Mouse (Mus musculus) kidney, embryonic 16.5 days (tissue): Measurements from ENCODE around the gene Lrmp. TPM values are rescaled to one million over a fixed set of nuclear protein-coding genes. Genes with fewer than 3 reads are reported as not detected.

Source experiments
- ATAC-seq: fragments of 200-750 bp; cut with Nextera tagmentation; 2 replicates; pipeline ENCODE4 v1.8.0; 2017; ENCODE audit warnings: moderate TSS enrichment; ENCODE audit not compliant: low FRiP score, low TSS enrichment
- H3K27ac ChIP-seq: fragments of 300-500 bp; sonication (generic); 2 replicates; pipeline ENCODE4 v1.5.1; 2014; ENCODE audit warnings: low read length
- H3K27me3 ChIP-seq: fragments of 300-500 bp; sonication (generic); 2 replicates; pipeline ENCODE4 v1.6.1; 2014; ENCODE audit warnings: low read length, control low read depth, mixed read lengths; ENCODE audit not compliant: insufficient read depth
- H3K36me3 ChIP-seq: fragments of 300-500 bp; sonication (generic); 2 replicates; pipeline ENCODE4 v1.6.1; 2014; ENCODE audit warnings: low read length, control low read depth, mixed read lengths; ENCODE audit not compliant: insufficient read depth
- H3K4me1 ChIP-seq: fragments of 300-500 bp; sonication (generic); 2 replicates; pipeline ENCODE4 v1.6.1; 2014; ENCODE audit warnings: low read length, control low read depth, mixed read lengths; ENCODE audit not compliant: insufficient read depth
- H3K4me2 ChIP-seq: fragments of 300-500 bp; sonication (generic); replicated peaks from 2 replicates; pipeline ENCODE4 v1.6.1; 2014; ENCODE audit warnings: low read depth, low read length
- H3K4me3 ChIP-seq: fragments of 300-500 bp; sonication (generic); 2 replicates; pipeline ENCODE4 v1.5.1; 2014; ENCODE audit warnings: mild to moderate bottlenecking, low read length
- H3K9ac ChIP-seq: fragments of 300-500 bp; sonication (generic); replicated peaks from 2 replicates; pipeline ENCODE4 v1.6.1; 2014; ENCODE audit warnings: low read length
- H3K9me3 ChIP-seq: fragments of 300-500 bp; sonication (generic); 2 replicates; pipeline ENCODE4 v1.6.1; 2016; ENCODE audit warnings: low read length, control low read depth
- WGBS: fragments of 180-500 bp; shearing (Covaris S2); extraction: QIAGEN DNeasy Blood & Tissue Kit; methylation state at CpG from one replicate; pipeline ENCODE4 v1.1.7; 2014; 5-methylcytosine and 5-hydroxymethylcytosine counted together
- polyA plus RNA-seq: library from polyadenylated mRNA; unstranded; fragments of >200 nt; fragmentation: Nextera tagmentation; extraction: Ambion mirVana; gene quantifications from 2 replicates; pipeline ENCODE4 v1.2.1, GENCODE M21; 2015

Gene Lrmp
- 1.2 and 1.8 TPM in 2 replicates for polyA plus RNA-seq

DNA sequence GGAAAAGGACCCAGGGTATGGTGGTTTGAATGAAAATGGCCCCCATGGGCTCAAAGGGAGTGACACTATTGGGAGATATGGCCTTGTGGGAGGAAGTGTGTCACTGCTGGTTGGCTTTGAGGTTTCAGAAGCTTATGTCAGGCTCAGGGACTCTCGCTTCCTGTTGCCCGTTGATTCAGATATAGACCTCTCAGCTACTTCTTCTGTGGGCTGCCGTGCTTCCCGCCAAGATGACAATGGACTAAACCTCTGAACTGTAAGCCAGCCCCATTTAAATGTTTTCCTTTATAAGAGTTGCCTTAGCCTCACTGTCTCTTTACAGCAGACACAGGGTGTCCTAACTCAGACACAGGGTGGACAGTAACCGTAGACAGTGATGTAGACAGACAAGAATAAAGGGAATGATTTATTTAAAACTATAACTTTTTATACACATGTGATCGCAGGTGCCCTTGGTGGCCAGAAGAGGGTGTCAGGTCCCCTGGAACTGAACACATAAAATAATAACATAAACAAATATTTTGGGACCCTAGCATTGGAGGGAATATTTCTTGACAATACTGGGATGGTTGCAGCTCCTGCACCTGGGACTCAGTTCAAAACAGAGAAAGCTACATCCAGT, at the start of gene Lrmp:
Lrmp (plus strand) TSS at position 178 of the 622 bp plus-strand sequence.
- WGBS = 77% methylated on average over 6 of the region's 6 CpGs

DNA sequence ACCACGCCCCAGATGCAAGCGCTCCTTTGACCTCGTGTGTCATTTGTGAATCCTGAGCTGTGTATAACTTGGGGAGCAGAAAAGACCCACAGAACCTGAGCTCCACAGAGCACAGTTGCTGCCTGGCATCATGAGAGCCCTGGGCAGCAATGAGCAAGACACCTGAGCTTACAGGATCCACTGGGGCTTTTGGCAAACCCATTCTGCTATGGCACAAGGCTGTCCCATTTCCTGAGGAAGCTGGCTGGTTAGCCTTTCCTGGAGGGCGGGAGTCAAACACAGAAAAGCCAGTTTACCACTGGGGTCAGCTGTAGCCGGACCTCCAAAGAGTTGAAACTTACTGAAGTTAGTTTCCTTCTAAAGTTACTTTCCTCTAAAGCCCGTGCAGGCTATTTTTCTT, 49.0 kb upstream of the Lrmp start:
- Histone ChIP-seq H3K4me3 (no peak overlapping the region), H3K9me3 (no peaks in the 10 kb centered on the region), H3K4me1 (peaks cover 9% of the 10 kb centered on the region; the same call in 1 of the 2 replicates), H3K9ac (no peak overlapping the region), H3K27ac (no peak overlapping the region), H3K36me3 (no peaks in the 10 kb centered on the region), H3K27me3 (no peaks in the 10 kb centered on the region), H3K4me2 (no peak overlapping the region)
- no peak for ATAC-seq
- WGBS = 57% methylated on average over 6 of the region's 6 CpGs

More for the DNA sequence above, at the start of gene Lrmp:
- no peak within 1 kb of the TSS for H3K9ac ChIP-seq
- ATAC-seq = no peak
- H3K4me1 ChIP-seq = peaks cover 9% of the 10 kb centered on the region; the same call in 1 of the 2 replicates
- H3K27ac ChIP-seq = no peak within 1 kb of the TSS
- no peak within 1 kb of the TSS for H3K4me2 ChIP-seq
- no peak within 1 kb of the TSS for H3K4me3 ChIP-seq
- no peaks in the 10 kb centered on the region for H3K9me3 ChIP-seq
- no peaks in the 10 kb centered on the region for H3K27me3 ChIP-seq
- H3K36me3 ChIP-seq = no peaks in the 10 kb centered on the region

- Histone ChIP-seq H3K4me2 (no peak overlapping the region), H3K36me3 (no peaks in the 10 kb centered on the region), H3K9ac (no peak overlapping the region), H3K27me3 (no peaks in the 10 kb centered on the region), H3K9me3 (no peaks in the 10 kb centered on the region), H3K4me3 (no peak overlapping the region), H3K4me1 (peaks cover 7% of the 10 kb centered on the region; the same call in 1 of the 2 replicates), H3K27ac (no peak overlapping the region)
- no peak for ATAC-seq
- WGBS = 70% methylated on average over 8 of the region's 8 CpGs
These were observed 47.8 kb upstream of the Lrmp start for GRCm38 (mm10) chr6:145067679-145068078.

DNA sequence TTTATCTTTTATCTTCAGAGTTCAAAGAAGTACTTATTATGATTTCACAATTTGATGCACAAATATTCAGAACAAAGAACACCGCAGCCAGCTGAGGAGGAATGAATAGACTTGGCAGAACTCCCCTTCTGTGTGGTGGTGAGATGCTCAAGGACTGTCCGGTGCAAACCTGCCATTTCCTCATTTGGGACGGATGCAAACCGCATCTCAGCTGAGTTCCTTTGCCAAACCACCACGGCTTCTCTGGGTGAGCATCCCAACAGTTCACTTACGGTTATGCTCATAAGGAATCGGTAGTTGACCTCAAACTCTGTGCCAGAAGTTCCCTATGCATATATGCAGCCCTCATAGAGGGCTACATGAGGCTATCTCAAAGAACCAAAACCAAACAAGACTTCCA, 46.1 kb upstream of the Lrmp start:
- ATAC-seq = no peak
- WGBS = 95% methylated on average over 7 of the region's 7 CpGs
- peaks cover 13% of the 10 kb centered on the region for H3K27me3 ChIP-seq

GRCm38 (mm10) chr6:145069921-145070320, 45.5 kb upstream of the Lrmp start:
- no peak overlapping the region for H3K4me2 ChIP-seq
- no peaks in the 10 kb centered on the region for H3K4me1 ChIP-seq
- peaks cover 15% of the 10 kb centered on the region for H3K27me3 ChIP-seq
- peaks cover 3% of the 10 kb centered on the region; the same call in 1 of the 2 replicates for H3K9me3 ChIP-seq
- no peak overlapping the region for H3K4me3 ChIP-seq
- H3K36me3 ChIP-seq = no peaks in the 10 kb centered on the region
- no peak for ATAC-seq
- H3K9ac ChIP-seq = no peak overlapping the region
- H3K27ac ChIP-seq = no peak overlapping the region
- 79% methylated on average over 2 of the region's 2 CpGs for WGBS

More for the DNA sequence above, 46.1 kb upstream of the Lrmp start:
- Histone ChIP-seq H3K27ac (no peak overlapping the region), H3K9ac (no peak overlapping the region), H3K9me3 (peaks cover 3% of the 10 kb centered on the region; the same call in 1 of the 2 replicates), H3K4me2 (no peak overlapping the region), H3K36me3 (no peaks in the 10 kb centered on the region), H3K4me3 (no peak overlapping the region), H3K4me1 (no peaks in the 10 kb centered on the region)

- no peaks in the 10 kb centered on the region for H3K36me3 ChIP-seq
- peaks cover 27% of the 10 kb centered on the region for H3K27me3 ChIP-seq
- H3K4me2 ChIP-seq = no peak overlapping the region
- no peak overlapping the region for H3K27ac ChIP-seq
- peaks cover 10% of the 10 kb centered on the region for H3K4me1 ChIP-seq
- H3K4me3 ChIP-seq = no peak overlapping the region
- H3K9ac ChIP-seq = no peak overlapping the region
- H3K9me3 ChIP-seq = peaks cover 3% of the 10 kb centered on the region; the same call in 1 of the 2 replicates
- ATAC-seq = no peak
These were observed 41.0 kb upstream of the Lrmp start for GRCm38 (mm10) chr6:145074461-145074860.

DNA sequence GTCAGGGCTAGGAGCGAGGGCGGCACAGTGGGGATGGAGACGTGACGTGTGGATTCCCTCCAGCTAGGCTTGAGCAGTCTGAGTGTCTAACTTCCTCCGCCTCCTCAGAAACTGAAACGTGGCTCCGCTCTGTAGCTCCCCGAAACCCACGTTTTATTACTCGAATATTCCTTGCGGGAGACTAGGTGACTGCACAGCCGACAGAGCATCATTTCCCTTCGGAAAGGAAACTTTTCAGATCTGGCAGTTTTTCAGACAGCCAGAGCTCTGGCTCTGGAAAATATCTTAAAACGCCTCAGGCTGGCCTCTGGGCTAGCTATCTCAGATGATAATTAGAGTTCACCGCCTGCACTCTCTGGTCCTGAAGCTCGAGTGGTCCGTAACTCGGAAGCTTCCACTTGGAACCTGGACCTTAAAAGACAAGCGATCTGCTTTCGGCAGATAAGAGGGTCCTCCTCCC, 40.3 kb upstream of the Lrmp start:
- H3K4me3 ChIP-seq = peak overlapping the region; percentile 50
- H3K27ac ChIP-seq = no peak overlapping the region
- peaks cover 10% of the 10 kb centered on the region for H3K4me1 ChIP-seq
- no peak for ATAC-seq
- H3K36me3 ChIP-seq = no peaks in the 10 kb centered on the region
- peaks cover 27% of the 10 kb centered on the region for H3K27me3 ChIP-seq
- WGBS = under 1% methylated on average over 20 of the region's 20 CpGs
- H3K4me2 ChIP-seq = peak overlapping the region; percentile 89
- H3K9ac ChIP-seq = peak overlapping the region; percentile 45; the same call in 1 of the 2 replicates
- H3K9me3 ChIP-seq = peaks cover 3% of the 10 kb centered on the region; the same call in 1 of the 2 replicates

- Histone ChIP-seq H3K9me3 (peaks cover 3% of the 10 kb centered on the region; the same call in 1 of the 2 replicates), H3K4me3 (peak within 1 kb of the TSS; percentile 50), H3K9ac (peak within 1 kb of the TSS; percentile 45; the same call in 1 of the 2 replicates), H3K4me1 (peaks cover 10% of the 10 kb centered on the region), H3K36me3 (no peaks in the 10 kb centered on the region), H3K27ac (no peak within 1 kb of the TSS), H3K27me3 (peaks cover 27% of the 10 kb centered on the region), H3K4me2 (peak within 1 kb of the TSS; percentile 89)
- 0% methylated on average over 39 of the region's 39 CpGs for WGBS
- peak; percentile 90 for ATAC-seq
These were observed 39.8 kb upstream of the Lrmp start, which contains the start of gene Bcat1 for GRCm38 (mm10) chr6:145075548-145076224. Gene Bcat1 (minus strand): TSS chr6:145076184.

- Histone ChIP-seq H3K9ac (0 out of 2 replicates have a peak overlapping the region, but pooled peaks have one; percentile 45), H3K4me3 (peak overlapping the region; percentile 50), H3K36me3 (no peaks in the 10 kb centered on the region), H3K4me2 (peak overlapping the region; percentile 89), H3K27ac (no peak overlapping the region), H3K4me1 (peaks cover 10% of the 10 kb centered on the region), H3K9me3 (peaks cover 3% of the 10 kb centered on the region; the same call in 1 of the 2 replicates), H3K27me3 (peaks cover 27% of the 10 kb centered on the region)
- ATAC-seq = peak; percentile 39; the same call in 1 of the 2 replicates
- 14% methylated on average over 9 of the region's 9 CpGs for WGBS
These were observed 39.2 kb upstream of the Lrmp start for GRCm38 (mm10) chr6:145076286-145076685.
